Mouse (Mus musculus) retina, postnatal 1 day (tissue): ENCODE measurements at regions not wholly inside any gene's neighbourhood (a gene's known extent, or its start where the extent isn't known, plus 50 kb on each side); places are given as distances from the start of the nearest gene placed in this dataset.

Experiments used
- DNase-seq: peaks from one replicate; pipeline ENCODE4 v3.0.0-alpha.2; 2012

DNA sequence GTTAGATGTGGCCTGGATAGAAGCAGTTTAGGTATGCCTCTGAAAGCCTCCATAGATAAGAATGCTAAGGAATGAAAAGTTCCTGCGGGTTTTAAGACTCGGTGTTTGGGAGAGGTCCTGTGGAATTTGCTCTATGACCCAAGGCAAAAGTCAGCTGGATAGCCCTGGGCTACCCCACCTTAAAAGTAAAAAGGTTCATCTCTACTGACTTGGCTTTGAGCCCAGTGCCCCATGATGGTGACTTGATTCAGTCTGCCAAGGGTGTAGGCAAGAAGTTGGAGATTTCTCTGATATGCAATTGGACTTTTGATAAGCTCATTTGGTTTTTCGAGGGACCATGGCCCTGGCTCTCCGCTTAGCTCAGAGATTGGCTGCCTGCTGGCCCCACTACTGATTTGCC is 78.8 kb upstream of the Herc3 start:
- no peak for DNase-seq

DNA sequence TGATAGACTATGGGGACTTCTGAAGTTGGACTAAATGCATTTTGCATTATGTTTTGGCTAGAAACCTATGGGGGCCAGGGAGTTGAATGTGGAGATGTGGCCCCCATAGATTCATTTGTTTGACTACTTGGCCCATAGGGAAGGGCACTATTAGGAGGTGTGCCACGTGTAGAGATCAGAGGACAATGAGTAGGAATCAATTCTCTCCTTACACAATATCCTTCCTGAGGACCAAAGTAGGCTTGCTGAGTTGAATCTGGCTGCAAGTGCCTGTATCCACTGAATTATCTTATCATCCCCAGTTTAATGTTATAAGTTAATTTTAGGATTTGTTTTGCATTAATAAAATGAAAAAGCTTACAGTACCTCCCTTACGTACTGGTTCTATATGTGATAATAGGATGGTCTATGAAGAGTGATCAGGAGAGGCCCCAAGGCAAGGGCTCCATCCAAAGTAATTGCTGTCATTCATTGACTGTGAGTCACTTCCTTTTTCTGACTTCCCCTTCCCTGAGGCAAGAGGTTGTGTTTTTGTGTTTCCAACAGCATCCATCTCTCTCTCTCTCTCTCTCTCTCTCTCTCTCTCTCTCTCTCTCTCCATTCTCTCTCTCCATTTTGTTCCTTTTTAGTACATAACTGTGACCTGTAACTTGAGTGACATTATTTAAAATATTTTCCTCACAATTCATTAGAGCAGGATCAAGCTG is 74.8 kb upstream of the Herc3 start:
- peak; percentile 16 for DNase-seq

DNA sequence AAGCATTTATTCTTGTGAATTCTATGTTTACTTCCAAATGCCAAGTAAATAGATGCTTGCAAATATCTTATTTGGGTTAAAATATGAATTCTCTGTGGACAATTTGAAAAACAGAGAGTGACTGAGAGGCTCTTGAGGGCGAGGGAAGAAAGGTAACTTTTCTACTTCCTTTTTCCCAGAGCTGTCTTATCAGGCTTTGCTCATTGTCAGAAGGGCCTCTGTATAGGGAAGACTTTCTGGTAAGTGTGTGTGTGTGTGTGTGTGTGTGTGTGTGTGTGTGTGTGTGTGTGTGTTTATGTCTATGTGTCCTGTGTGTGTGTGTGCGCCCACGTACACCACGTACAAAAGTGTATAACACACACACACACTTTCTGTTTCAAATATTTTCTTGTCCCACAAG is 73.9 kb upstream of the Herc3 start:
- no peak for DNase-seq

DNA sequence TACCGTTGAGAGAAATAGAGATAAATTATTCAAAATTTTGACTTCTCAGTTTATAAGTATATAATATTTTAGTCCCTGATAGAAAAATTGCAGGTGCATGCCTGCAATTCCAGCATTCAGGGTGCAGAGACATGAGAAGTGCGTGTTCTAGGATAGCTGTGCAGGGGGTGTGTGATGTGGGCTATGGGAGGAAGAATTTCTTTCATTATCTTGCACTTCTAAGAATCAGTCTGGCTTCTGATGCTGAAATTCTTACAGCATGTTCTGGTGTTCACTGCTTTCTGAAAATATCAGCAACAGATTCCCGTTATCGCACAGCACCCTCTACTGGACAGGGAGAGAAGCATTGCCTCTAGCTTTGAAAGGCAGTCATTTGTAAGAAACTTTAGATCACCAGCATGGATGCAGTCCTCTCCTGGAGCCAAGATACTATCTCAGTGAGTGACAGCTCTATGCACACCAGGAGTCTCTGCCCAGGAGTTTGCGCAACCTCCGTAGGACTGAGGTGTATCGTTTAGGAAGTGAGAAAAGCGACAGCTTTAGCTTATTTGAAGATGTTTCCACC is 60.5 kb upstream of the Herc3 start:
- DNase-seq, result peak; percentile 83

DNA sequence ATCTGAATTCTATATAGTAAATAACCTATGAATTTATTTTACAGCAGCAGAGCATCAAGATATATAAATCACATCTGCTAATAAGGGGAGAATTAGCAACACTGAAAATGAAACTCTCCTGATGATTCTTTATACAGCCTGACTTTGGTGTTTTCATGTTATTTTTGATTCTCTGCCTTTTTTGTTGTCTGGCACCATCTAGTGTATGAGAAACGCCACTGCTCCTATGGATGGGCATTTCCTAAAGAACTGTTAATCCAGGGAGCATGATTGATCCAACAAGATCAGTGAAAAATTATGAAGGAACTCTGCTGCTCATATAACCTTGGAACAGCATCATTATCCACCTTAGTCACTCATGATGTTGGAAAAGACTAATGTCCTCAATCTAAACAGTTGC is 59.3 kb upstream of the Herc3 start:
- peak; percentile 55 for DNase-seq
